Mouse (Mus musculus) heart, postnatal 14 days (tissue): Measurements from ENCODE around the gene Pim3. TPM values are rescaled to one million over a fixed set of nuclear protein-coding genes. Genes with fewer than 3 reads are reported as not detected.
A peak's percentile ranks its signal among the peaks of the same experiment; 100 is the strongest.

Source experiments
- DNase-seq, 2 experiments: peaks; one replicate each; pipeline ENCODE4 v3.0.0; 2021 to 2022
- intact Hi-C: fragments of 180-260 bp; cut with DNase I; formaldehyde crosslinking; loops from one replicate; pipeline ENCODE4 v1.15.1; 2025
- total RNA-seq, 2 experiments: library from RNA; stranded (reverse); gene quantifications; 2 replicates each; pipeline ENCODE4 v1.2.3; 2021

Gene Pim3
- total RNA-seq, 2 experiments from 2014 or later, result 97.7 to 97.8 TPM

GRCm38 (mm10) chr15:88870418-88871185, 8.6 kb downstream of the Pim3 start:
- DNase-seq, result no peak
- intact Hi-C loops, result no loop called here

- DNase-seq, result no peak
- intact Hi-C loops, result no loop called here
Observed at GRCm38 (mm10) chr15:88874061-88874460, 12.1 kb downstream of the Pim3 start.

- no peak for DNase-seq
- intact Hi-C loops, result no loop called here
Observed at GRCm38 (mm10) chr15:88874477-88874876, 12.5 kb downstream of the Pim3 start.

GRCm38 (mm10) chr15:88875625-88876081, 13.7 kb downstream of the Pim3 start:
- peak in 1 of 2 experiments; percentile 66 for DNase-seq
- intact Hi-C loops, result loop anchor here (1.0 kb wide), 2 partner anchors 46 to 47 kb away; no protein-coding TSS in a partner anchor

- intact Hi-C loops, result loop anchor here (1.0 kb wide), 2 partner anchors 45 to 48 kb away; no protein-coding TSS in a partner anchor
- peak; percentile 89 to 93 for DNase-seq
Observed at GRCm38 (mm10) chr15:88876155-88877020, 14.4 kb downstream of the Pim3 start.

GRCm38 (mm10) chr15:88877021-88877400, 15.0 kb downstream of the Pim3 start:
- intact Hi-C loops, result no loop called here
- no peak for DNase-seq

- no peak for DNase-seq
- intact Hi-C loops, result no loop called here
Observed at GRCm38 (mm10) chr15:88881253-88882044, 19.5 kb downstream of the Pim3 start.

GRCm38 (mm10) chr15:88882851-88883250, 20.9 kb downstream of the Pim3 start:
- intact Hi-C loops, result no loop called here
- no peak for DNase-seq

- DNase-seq, result no peak
Observed at GRCm38 (mm10) chr15:88883342-88883741, 21.4 kb downstream of the Pim3 start.

GRCm38 (mm10) chr15:88885376-88885775, 23.4 kb downstream of the Pim3 start:
- DNase-seq, result no peak
- intact Hi-C loops, result no loop called here

More at GRCm38 (mm10) chr15:88883342-88883741, 21.4 kb downstream of the Pim3 start:
- intact Hi-C loops, result no loop called here

GRCm38 (mm10) chr15:88889032-88889431, 27.0 kb downstream of the Pim3 start:
- intact Hi-C loops, result no loop called here

GRCm38 (mm10) chr15:88889994-88890393, 28.0 kb downstream of the Pim3 start:
- intact Hi-C loops, result no loop called here
- DNase-seq, result no peak

More at GRCm38 (mm10) chr15:88889032-88889431, 27.0 kb downstream of the Pim3 start:
- DNase-seq, result no peak

GRCm38 (mm10) chr15:88890751-88891675, 29.0 kb downstream of the Pim3 start:
- intact Hi-C loops, result no loop called here
- DNase-seq, result peak; percentile 57 to 67

- intact Hi-C loops, result no loop called here
Observed at GRCm38 (mm10) chr15:88891676-88892040, 29.7 kb downstream of the Pim3 start.

GRCm38 (mm10) chr15:88892252-88892651, 30.3 kb downstream of the Pim3 start:
- no peak for DNase-seq
- intact Hi-C loops, result no loop called here

More at GRCm38 (mm10) chr15:88891676-88892040, 29.7 kb downstream of the Pim3 start:
- no peak for DNase-seq

- intact Hi-C loops, result no loop called here
- DNase-seq, result no peak
Observed at GRCm38 (mm10) chr15:88892876-88893275, 30.9 kb downstream of the Pim3 start.

- intact Hi-C loops, result no loop called here
- DNase-seq, result no peak
Observed at GRCm38 (mm10) chr15:88895119-88895518, 33.1 kb downstream of the Pim3 start.

GRCm38 (mm10) chr15:88895891-88896290, 33.9 kb downstream of the Pim3 start:
- intact Hi-C loops, result no loop called here
- no peak for DNase-seq

GRCm38 (mm10) chr15:88896341-88896980, 34.5 kb downstream of the Pim3 start:
- DNase-seq, result no peak
- intact Hi-C loops, result no loop called here
